Mouse (Mus musculus) kidney, embryonic 16.5 days (tissue): ENCODE measurements around the gene Gnb5. TPM values are rescaled to one million over a fixed set of nuclear protein-coding genes. Genes with fewer than 3 reads are reported as not detected.

ENCODE experiments used
- ATAC-seq: fragments of 200-750 bp; cut with Nextera tagmentation; 2 replicates; pipeline ENCODE4 v1.8.0; 2017; ENCODE audit warnings: moderate TSS enrichment; ENCODE audit not compliant: low FRiP score, low TSS enrichment
- H3K27ac ChIP-seq: fragments of 300-500 bp; sonication (generic); 2 replicates; pipeline ENCODE4 v1.5.1; 2014; ENCODE audit warnings: low read length
- H3K27me3 ChIP-seq: fragments of 300-500 bp; sonication (generic); 2 replicates; pipeline ENCODE4 v1.6.1; 2014; ENCODE audit warnings: low read length, control low read depth, mixed read lengths; ENCODE audit not compliant: insufficient read depth
- H3K36me3 ChIP-seq: fragments of 300-500 bp; sonication (generic); 2 replicates; pipeline ENCODE4 v1.6.1; 2014; ENCODE audit warnings: low read length, control low read depth, mixed read lengths; ENCODE audit not compliant: insufficient read depth
- H3K4me1 ChIP-seq: fragments of 300-500 bp; sonication (generic); 2 replicates; pipeline ENCODE4 v1.6.1; 2014; ENCODE audit warnings: low read length, control low read depth, mixed read lengths; ENCODE audit not compliant: insufficient read depth
- H3K4me2 ChIP-seq: fragments of 300-500 bp; sonication (generic); replicated peaks from 2 replicates; pipeline ENCODE4 v1.6.1; 2014; ENCODE audit warnings: low read depth, low read length
- H3K4me3 ChIP-seq: fragments of 300-500 bp; sonication (generic); 2 replicates; pipeline ENCODE4 v1.5.1; 2014; ENCODE audit warnings: mild to moderate bottlenecking, low read length
- H3K9ac ChIP-seq: fragments of 300-500 bp; sonication (generic); replicated peaks from 2 replicates; pipeline ENCODE4 v1.6.1; 2014; ENCODE audit warnings: low read length
- H3K9me3 ChIP-seq: fragments of 300-500 bp; sonication (generic); 2 replicates; pipeline ENCODE4 v1.6.1; 2016; ENCODE audit warnings: low read length, control low read depth
- WGBS: fragments of 180-500 bp; shearing (Covaris S2); extraction: QIAGEN DNeasy Blood & Tissue Kit; methylation state at CpG from one replicate; pipeline ENCODE4 v1.1.7; 2014; 5-methylcytosine and 5-hydroxymethylcytosine counted together
- polyA plus RNA-seq: library from polyadenylated mRNA; unstranded; fragments of >200 nt; fragmentation: Nextera tagmentation; extraction: Ambion mirVana; gene quantifications from 2 replicates; pipeline ENCODE4 v1.2.1, GENCODE M21; 2015

The Gnb5 gene
- 30.3 and 30.9 TPM in 2 replicates for polyA plus RNA-seq

- H3K9me3 ChIP-seq, result no peaks in the 10 kb centered on the region
- 77% methylated on average over 11 of the region's 11 CpGs for WGBS
- no peaks in the 10 kb centered on the region for H3K4me1 ChIP-seq
- no peak within 1 kb of the TSS for H3K9ac ChIP-seq
- ATAC-seq, result no peak
- no peaks in the 10 kb centered on the region for H3K36me3 ChIP-seq
- H3K27ac ChIP-seq, result no peak within 1 kb of the TSS
- no peak within 1 kb of the TSS for H3K4me2 ChIP-seq
- H3K27me3 ChIP-seq, result no peaks in the 10 kb centered on the region
- no peak within 1 kb of the TSS for H3K4me3 ChIP-seq
Observed at GRCm38 (mm10) chr9:75306126-75306898, at the start of gene Gnb5. Gnb5 (plus strand) TSS chr9:75306288.

- Histone ChIP-seq H3K27me3 (no peaks in the 10 kb centered on the region), H3K36me3 (no peaks in the 10 kb centered on the region), H3K27ac (no peak overlapping the region), H3K4me1 (peaks cover 44% of the 10 kb centered on the region), H3K9me3 (no peaks in the 10 kb centered on the region; the same call in 1 of the 2 replicates), H3K9ac (no peak overlapping the region), H3K4me2 (no peak overlapping the region), H3K4me3 (no peak overlapping the region)
- 62% methylated on average over 4 of the region's 4 CpGs for WGBS
- ATAC-seq, result no peak
Observed at GRCm38 (mm10) chr9:75258792-75259191, 47.3 kb upstream of the Gnb5 start.

GRCm38 (mm10) chr9:75259656-75260055, 46.4 kb upstream of the Gnb5 start:
- H3K27me3 ChIP-seq, result no peaks in the 10 kb centered on the region
- ATAC-seq, result no peak
- no peaks in the 10 kb centered on the region; the same call in 1 of the 2 replicates for H3K9me3 ChIP-seq
- no peak overlapping the region for H3K9ac ChIP-seq
- WGBS, result 93% methylated on average over 4 of the region's 4 CpGs
- no peak overlapping the region for H3K4me2 ChIP-seq
- H3K27ac ChIP-seq, result no peak overlapping the region
- H3K36me3 ChIP-seq, result no peaks in the 10 kb centered on the region
- H3K4me3 ChIP-seq, result no peak overlapping the region
- H3K4me1 ChIP-seq, result peaks cover 35% of the 10 kb centered on the region

- no peak overlapping the region for H3K9ac ChIP-seq
- no peaks in the 10 kb centered on the region for H3K36me3 ChIP-seq
- no peak overlapping the region for H3K4me2 ChIP-seq
- WGBS, result 16% methylated on average over 8 of the region's 8 CpGs
- peaks cover 18% of the 10 kb centered on the region; the same call in 1 of the 2 replicates for H3K4me1 ChIP-seq
- ATAC-seq, result peak; percentile 66; the same call in 1 of the 2 replicates
- no peak overlapping the region for H3K27ac ChIP-seq
- H3K27me3 ChIP-seq, result no peaks in the 10 kb centered on the region
- H3K9me3 ChIP-seq, result no peaks in the 10 kb centered on the region; the same call in 1 of the 2 replicates
- H3K4me3 ChIP-seq, result no peak overlapping the region
Observed at GRCm38 (mm10) chr9:75261332-75261872, 44.7 kb upstream of the Gnb5 start.

GRCm38 (mm10) chr9:75262235-75262826, 43.8 kb upstream of the Gnb5 start:
- H3K9me3 ChIP-seq, result no peaks in the 10 kb centered on the region; the same call in 1 of the 2 replicates
- H3K9ac ChIP-seq, result no peak overlapping the region
- WGBS, result 71% methylated on average over 8 of the region's 8 CpGs
- no peaks in the 10 kb centered on the region for H3K27me3 ChIP-seq
- H3K27ac ChIP-seq, result no peak overlapping the region
- no peaks in the 10 kb centered on the region for H3K36me3 ChIP-seq
- H3K4me2 ChIP-seq, result no peak overlapping the region
- ATAC-seq, result no peak
- H3K4me1 ChIP-seq, result 0 out of 2 replicates have a peak, but pooled peaks cover 9% of the 10 kb centered on the region
- H3K4me3 ChIP-seq, result no peak overlapping the region

- Histone ChIP-seq H3K27ac (no peak overlapping the region), H3K4me2 (no peak overlapping the region), H3K36me3 (no peaks in the 10 kb centered on the region), H3K27me3 (no peaks in the 10 kb centered on the region), H3K9ac (no peak overlapping the region), H3K4me1 (0 out of 2 replicates have a peak, but pooled peaks cover 9% of the 10 kb centered on the region), H3K4me3 (no peak overlapping the region), H3K9me3 (no peaks in the 10 kb centered on the region; the same call in 1 of the 2 replicates)
- 42% methylated on average over 3 of the region's 3 CpGs for WGBS
- peak; percentile 53; the same call in 1 of the 2 replicates for ATAC-seq
Observed at GRCm38 (mm10) chr9:75264008-75264718, 41.9 kb upstream of the Gnb5 start.

- no peak overlapping the region for H3K4me3 ChIP-seq
- no peak overlapping the region for H3K4me2 ChIP-seq
- H3K9ac ChIP-seq, result no peak overlapping the region
- 76% methylated on average over 6 of the region's 6 CpGs for WGBS
- H3K36me3 ChIP-seq, result no peaks in the 10 kb centered on the region
- no peaks in the 10 kb centered on the region for H3K9me3 ChIP-seq
- ATAC-seq, result no peak
- H3K4me1 ChIP-seq, result no peaks in the 10 kb centered on the region
- H3K27ac ChIP-seq, result no peak overlapping the region
- no peaks in the 10 kb centered on the region for H3K27me3 ChIP-seq
Observed at GRCm38 (mm10) chr9:75267147-75267546, 38.9 kb upstream of the Gnb5 start.

- Histone ChIP-seq H3K27ac (no peak overlapping the region), H3K4me2 (no peak overlapping the region), H3K9me3 (no peaks in the 10 kb centered on the region), H3K36me3 (no peaks in the 10 kb centered on the region), H3K4me3 (no peak overlapping the region), H3K9ac (no peak overlapping the region), H3K4me1 (no peaks in the 10 kb centered on the region), H3K27me3 (no peaks in the 10 kb centered on the region)
- ATAC-seq, result no peak
- 56% methylated on average over 6 of the region's 6 CpGs for WGBS
Observed at GRCm38 (mm10) chr9:75270382-75270781, 35.7 kb upstream of the Gnb5 start.

- no peak for ATAC-seq
- no peak overlapping the region for H3K4me3 ChIP-seq
- H3K27me3 ChIP-seq, result no peaks in the 10 kb centered on the region
- 80% methylated on average over 8 of the region's 8 CpGs for WGBS
- no peaks in the 10 kb centered on the region for H3K9me3 ChIP-seq
- no peaks in the 10 kb centered on the region for H3K4me1 ChIP-seq
- H3K36me3 ChIP-seq, result no peaks in the 10 kb centered on the region
- no peak overlapping the region for H3K4me2 ChIP-seq
- no peak overlapping the region for H3K9ac ChIP-seq
- H3K27ac ChIP-seq, result no peak overlapping the region
Observed at GRCm38 (mm10) chr9:75271539-75271938, 34.5 kb upstream of the Gnb5 start.
